Mouse (Mus musculus) c-Kit-positive CD71-negative TER-119-negative erythroid progenitor cells, embryonic 14.5 days (primary cell): ENCODE data around the gene Rhox4f.
"Not testable (repeated sequence)": the region's sequence is repeated elsewhere in the genome, so short reads cannot be mapped to it uniquely, and the experiment has no call there.

ENCODE experiments used
- DNase-seq: peaks from one replicate; pipeline ENCODE4 v3.0.0-alpha.2; 2013; ENCODE audit warnings: low read depth

The Rhox4f gene

DNA sequence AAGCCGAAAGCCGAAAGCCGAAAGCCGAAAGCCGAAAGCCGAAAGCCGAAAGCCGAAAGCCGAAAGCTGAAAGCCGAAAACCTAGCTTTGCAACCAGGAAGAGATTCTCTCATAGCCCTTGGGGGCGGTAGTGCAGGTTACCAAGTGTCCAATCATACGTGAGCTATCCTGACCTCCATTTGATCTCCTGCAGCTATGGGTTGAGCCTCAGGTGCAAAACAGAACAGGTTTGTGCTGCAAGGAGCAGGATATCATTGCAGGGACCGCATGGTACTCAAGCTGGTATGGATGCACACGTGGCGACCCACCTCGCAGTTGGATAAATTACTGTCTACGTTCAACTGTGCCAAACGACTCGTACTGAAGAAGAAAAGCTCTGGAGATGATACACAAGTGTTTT, at the start of gene Rhox4f:
Rhox4f (minus strand) TSS at position 101 of the 400 bp plus-strand sequence.
- not testable (repeated sequence) for DNase-seq

DNA sequence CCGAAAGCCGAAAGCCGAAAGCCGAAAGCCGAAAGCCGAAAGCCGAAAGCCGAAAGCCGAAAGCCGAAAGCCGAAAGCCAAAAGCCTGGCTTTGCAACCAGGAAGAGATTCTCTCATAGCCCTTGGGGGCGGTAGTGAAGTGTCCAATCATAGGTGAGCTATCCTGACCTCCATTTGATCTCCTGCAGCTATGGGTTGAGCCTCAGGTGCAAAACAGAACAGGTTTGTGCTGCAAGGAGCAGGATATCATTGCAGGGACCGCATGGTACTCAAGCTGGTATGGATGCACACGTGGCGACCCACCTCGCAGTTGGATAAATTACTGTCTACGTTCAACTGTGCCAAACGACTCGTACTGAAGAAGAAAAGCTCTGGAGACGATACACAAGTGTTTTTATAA, 43.7 kb upstream of the Rhox4f start, which contains the start of gene Rhox4g:
Rhox4g (minus strand) TSS at position 101 of the 400 bp plus-strand sequence.
- not testable (repeated sequence) for DNase-seq

DNA sequence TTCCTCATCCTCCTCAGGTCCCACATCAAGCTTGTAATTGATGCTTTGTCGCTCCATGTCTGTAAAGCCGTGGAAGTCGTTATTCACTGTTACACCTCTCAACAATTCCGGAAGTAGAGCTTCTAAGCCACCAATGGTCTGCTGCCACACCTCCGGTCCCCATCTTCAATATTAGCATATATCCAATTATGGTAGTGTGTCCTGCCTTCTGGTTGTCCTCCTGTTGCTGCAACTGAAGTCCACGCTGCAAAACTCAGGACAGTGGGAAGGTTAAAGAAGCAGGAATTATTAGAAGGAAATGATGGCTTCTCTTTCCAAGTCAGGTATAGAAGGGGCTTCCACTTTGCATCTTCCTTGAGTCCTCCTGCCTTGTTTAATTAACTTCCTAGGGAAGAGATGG, 35.9 kb upstream of the Rhox4f start, which contains the start of gene Rhox2g:
Rhox2g (minus strand) TSS at position 101 of the 400 bp plus-strand sequence.
- not testable (repeated sequence) for DNase-seq

DNA sequence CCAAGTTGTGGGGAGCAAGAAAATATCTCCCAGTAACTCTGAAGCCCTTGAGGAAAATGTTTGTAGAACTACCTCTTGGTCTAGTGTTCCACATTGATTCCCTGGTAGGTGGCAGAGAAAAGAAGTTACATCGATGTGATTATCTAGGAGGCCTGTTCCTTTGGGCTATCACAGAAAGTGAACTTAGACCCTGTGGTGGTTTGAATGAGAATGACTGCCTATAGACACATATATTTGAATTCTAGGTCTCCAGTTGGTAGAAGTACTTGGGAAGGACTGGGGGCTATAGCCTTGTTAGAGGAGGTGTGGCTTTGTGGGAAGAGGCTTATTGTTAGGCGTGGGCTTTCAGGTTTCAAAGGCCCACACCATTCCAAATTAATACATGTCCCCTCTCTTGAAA, 21.0 kb upstream of the Rhox4f start, which contains the start of gene Rhox3g:
Rhox3g (minus strand) TSS at position 101 of the 400 bp plus-strand sequence.
- DNase-seq, result not testable (repeated sequence)

DNA sequence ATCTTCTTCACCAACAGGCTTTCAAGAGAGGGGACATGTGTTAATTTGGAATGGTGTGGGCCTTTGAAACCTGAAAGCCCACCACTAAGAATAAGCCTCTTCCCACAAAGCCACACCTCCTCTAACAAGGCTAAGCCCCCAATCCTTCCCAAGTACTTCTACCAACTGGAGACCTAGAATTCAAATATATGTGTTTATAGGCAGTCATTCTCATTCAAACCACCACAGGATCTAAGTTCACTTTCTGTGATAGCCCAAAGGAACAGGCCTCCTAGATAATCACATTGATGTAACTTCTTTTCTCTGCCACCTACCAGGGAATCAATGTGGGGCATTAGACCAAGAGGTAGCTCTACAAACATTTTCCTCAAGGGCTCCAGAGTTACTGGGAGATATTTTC, 26.8 kb downstream of the Rhox4f start, which contains the start of gene Rhox3f:
Rhox3f (plus strand) TSS at position 301 of the 400 bp plus-strand sequence.
- not testable (repeated sequence) for DNase-seq

DNA sequence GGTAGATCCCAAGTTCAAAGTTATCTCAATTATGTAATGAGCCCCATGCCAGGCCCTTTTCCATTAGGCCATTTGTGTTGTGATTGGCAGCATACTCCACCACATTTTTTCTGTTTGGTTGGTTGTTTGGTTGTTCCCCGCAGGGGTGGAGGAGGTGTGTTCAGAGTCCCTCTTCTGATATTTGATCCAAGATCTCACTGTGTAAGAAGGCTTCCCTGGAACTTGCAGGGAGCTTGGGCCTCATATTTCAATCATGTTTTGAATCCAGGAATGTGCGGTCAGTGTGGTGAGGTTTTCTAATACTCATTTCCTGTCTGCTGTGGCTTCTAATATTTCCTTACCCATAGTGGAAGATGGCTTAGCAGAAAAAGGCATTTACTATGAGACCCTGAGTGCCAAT, 34.9 kb downstream of the Rhox4f start:
- not testable (repeated sequence) for DNase-seq

DNA sequence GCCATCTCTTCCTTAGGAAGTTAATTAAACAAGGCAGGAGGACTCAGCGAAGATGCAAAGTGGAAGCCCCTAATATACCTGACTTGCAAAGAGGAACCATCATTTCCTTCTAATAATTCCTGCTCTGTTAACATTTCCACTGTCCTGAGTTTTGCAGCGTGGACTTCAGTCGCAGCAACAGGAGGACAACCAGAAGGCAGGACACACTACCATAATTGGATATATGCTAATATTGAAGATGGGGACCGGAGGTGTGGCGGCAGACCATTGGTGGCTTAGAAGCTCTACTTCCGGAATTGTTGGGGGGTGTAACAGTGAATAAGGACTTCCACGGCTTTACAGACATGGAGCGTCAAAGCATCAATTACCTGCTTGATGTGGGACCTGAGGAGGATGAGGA, 36.4 kb downstream of the Rhox4f start, which contains the start of gene Rhox2f:
Rhox2f (plus strand) TSS at position 301 of the 400 bp plus-strand sequence.
- DNase-seq, result not testable (repeated sequence)

DNA sequence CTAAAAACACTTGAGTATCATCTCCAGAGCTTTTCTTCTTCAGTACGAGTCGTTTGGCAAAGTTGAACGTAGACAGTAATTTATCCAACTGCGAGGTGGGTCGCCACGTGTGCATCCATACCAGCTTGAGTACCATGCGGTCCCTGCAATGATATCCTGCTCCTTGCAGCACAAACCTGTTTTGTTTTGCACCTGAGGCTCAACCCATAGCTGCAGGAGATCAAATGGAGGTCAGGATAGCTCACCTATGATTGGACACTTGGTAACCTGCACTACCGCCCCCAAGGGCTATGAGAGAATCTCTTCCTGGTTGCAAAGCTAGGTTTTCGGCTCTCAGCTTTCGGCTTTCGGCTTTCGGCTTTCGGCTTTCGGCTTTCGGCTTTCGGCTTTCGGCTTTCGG, 50.4 kb downstream of the Rhox4f start, which contains the start of gene Rhox4e:
Rhox4e (plus strand) TSS at position 301 of the 400 bp plus-strand sequence.
- DNase-seq, result not testable (repeated sequence)
